Mouse (Mus musculus): ENCODE results near the gene Tmed10.

Gene Tmed10

DNA sequence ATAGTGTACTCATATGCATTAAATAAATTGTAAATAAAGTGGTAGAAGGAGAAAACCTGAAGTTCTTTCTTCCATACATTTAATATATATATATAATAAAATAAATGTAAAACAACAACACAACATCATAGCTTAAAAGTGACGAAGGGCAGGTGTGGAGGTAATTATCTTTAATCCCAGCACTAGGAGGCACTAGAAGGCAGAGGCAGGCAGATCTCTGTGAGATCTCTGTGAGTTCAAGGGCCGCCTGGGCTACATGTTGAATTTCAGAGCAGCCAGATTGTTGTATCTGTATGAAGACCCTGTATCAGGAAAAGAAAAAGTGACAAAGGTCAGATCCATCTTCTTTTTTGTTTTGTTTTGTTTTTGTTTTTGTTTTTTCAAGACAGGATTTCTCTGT, 3.6 kb upstream of the Tmed10 start:
- in situ Hi-C loops (cut with MseI, MboI): loop anchor here (5.0 kb wide), 2 partner anchors 109 to 114 kb away; no protein-coding TSS in a partner anchor

DNA sequence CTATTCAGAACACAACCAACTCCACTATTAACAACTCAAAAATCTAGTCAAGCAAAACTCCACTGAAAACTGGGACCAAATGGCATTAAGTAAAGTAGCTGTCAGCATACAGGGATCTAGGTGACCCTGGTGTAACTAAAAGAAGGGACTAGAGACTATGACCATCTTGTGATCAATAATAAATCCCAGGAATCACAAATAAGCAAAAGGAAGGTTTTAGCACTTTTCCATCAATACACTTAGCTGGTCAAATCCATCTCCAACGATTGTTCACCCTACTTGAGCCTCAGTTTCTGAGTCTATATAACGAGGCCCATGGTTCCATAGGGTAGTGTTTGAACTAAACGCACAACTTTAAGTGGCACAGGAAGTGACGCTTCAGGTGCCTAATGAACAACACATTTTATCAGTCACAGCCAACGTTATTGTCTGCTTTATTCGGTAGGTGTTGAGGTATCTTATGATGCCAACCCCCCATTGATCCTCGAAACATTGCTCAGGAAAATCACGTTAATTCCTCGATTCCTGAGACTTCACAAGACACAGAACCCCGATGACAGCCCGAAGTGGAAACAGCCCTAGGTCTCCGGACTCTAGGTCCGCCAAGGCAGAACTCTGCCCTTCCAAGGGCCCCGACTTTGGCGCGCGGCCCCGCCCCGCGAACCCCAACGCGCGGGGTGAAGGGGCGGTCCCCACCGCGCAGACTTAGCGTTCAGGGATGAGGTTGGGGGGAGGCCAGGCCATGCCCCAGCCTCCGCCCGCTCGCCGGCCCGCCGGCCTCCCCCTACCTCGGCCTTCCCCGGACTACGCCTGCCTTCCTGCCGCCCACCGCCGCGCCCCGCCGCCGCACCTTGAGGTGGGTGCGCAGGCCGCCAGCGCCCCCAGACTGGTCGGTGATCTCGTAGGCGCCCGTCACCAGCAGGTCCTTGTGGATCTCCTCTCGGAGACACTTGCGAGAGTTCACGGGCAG, 771 bp downstream of the Tmed10 start:
- in situ Hi-C loops (cut with MseI, MboI): loop anchor here in 1 of 2 experiments (25.0 kb wide), 1 partner anchor 288 kb away; no protein-coding TSS in a partner anchor

DNA sequence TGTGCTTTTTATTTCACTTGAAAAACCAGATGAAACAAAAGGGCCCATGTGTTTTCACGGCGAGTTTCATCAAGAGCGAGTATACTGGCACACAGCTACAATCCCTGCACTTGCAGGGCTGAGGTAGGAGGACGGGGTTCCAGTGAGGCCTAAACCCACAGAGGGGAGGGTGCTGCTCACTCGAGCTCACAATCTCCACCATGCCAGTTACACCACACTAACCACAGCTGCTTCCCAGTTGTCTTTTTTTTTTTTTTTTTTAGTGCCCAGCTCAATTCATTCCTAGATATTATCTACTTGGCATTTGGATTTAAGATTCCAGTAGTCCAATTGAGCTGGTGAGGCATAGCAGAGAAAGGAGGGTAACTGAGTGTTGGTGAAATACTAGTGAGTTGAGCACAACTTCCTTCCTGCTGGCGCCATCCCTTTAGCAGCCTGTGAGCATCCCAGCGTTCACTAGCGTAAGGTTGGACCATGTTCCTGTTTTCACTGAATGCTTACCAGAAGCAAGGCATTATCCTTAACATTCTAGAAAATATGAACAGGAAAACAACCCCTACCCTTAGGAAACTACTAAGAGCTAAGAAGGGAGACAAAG, 2.5 kb downstream of the Tmed10 start:
- in situ Hi-C loops (cut with MseI, MboI): loop anchor here in 1 of 2 experiments (25.0 kb wide), 1 partner anchor 290 kb away; no protein-coding TSS in a partner anchor

DNA sequence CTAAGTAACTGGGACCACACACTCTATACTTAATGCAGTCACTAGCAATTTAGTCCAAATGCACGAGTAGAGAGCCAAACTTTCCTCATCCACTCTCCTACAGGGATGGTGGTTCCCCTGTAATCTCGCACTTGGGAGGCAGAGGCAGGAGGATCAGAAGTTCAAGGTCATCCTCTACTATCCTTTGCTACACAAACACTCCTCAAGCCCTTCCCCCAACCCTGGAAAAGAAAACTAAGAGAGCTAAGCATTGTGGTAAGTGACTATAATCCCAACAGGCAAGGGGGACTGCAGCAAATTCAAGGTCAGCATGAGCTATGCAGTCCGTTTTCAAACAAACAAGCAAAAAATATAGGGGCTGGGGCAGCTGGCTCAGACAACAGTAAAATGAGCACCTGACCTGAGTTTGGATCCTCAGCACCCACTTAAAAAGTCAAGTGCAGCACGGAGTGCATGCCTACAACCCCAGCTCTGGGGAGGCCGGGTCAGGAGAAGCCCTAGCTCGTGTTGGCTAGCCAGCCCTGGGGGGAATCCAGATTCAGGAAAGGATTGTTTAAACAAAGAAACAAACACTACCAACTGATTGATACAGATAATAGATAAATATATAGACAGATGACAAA, 6.1 kb downstream of the Tmed10 start:
- in situ Hi-C loops (cut with MseI, MboI): loop anchor here in 1 of 2 experiments (25.0 kb wide), 1 partner anchor 294 kb away; no protein-coding TSS in a partner anchor

DNA sequence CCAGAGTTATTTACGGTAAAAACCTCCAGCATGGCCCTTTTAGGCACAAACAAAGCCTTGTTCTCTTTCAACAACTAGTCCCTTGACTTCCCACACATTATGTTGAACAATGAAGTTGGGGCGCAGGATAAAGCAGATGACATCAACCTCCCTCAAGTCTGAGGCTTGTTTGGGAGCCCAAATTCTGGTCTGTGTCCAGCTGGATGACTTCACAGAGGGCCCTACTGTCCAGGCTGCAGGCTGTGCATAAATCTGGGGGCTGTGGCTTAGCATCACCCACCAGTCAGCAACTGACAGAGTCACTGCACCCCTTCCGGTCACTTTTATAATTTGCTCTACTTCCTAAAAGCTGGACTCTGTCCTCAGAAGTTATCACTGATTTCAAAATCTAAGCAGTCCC, 8.4 kb downstream of the Tmed10 start:
- in situ Hi-C loops (cut with MseI, MboI): loop anchor here in 1 of 2 experiments (25.0 kb wide), 1 partner anchor 296 kb away; no protein-coding TSS in a partner anchor

DNA sequence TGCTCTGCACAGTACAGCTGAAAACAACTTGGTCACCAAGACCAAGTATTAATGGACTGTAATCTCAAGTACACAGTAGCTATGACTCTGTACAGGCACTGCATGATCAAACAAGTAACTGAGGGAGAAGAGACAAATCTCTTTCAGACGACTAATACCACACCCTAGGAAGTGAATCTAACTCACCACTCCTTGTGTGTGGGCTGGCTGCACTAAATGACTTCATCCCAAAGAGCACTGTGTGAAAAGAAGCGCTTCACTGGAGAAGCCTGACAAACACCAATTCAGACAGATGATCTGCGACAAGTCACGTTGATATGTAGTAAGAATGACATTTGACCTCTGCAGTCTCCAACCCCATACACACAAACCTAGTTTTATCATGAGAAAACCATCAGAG, 12.1 kb downstream of the Tmed10 start:
- in situ Hi-C loops (cut with MseI, MboI): loop anchor here in 1 of 2 experiments (25.0 kb wide), 1 partner anchor 300 kb away; no protein-coding TSS in a partner anchor

DNA sequence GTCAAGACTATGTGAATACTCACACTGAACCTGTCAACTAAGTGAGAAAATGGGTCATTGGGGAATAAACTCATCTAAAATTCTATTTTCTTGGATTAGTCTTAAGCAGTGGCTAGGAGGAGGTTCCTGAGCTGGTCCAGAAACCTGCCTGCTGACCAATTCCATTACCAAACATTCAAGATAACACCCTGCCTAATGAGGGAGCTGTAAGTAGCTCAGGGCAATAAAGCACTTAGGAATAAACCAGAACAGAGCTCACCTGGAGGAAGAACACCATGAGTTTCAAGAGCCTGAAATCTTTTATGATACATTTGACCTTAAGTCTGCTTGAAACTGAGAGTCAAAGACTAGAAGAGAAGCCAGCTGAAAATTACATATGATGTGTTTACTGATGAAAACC, 13.1 kb downstream of the Tmed10 start:
- in situ Hi-C loops (cut with MseI, MboI): loop anchor here in 1 of 2 experiments (25.0 kb wide), 1 partner anchor 301 kb away; no protein-coding TSS in a partner anchor

DNA sequence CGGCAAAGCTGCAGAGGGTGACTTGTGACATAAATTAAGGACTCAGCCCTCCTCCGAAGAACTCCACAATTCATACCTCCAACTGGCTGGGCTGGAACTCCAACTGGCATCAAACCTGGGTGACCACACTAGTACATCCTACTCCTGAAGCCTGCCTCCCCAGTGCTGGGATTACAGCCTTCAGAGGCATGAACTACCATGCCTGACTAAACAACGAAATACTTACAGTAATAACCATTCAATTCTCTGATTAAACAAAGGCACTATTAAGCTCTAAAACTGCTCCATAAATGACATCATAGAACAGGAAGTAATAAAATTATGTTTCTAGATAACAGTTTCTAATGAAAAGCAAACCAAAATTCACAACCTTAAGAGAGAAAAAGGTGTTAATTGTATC, 13.5 kb downstream of the Tmed10 start:
- in situ Hi-C loops (cut with MseI, MboI): loop anchor here in 1 of 2 experiments (25.0 kb wide), 1 partner anchor 301 kb away; no protein-coding TSS in a partner anchor

DNA sequence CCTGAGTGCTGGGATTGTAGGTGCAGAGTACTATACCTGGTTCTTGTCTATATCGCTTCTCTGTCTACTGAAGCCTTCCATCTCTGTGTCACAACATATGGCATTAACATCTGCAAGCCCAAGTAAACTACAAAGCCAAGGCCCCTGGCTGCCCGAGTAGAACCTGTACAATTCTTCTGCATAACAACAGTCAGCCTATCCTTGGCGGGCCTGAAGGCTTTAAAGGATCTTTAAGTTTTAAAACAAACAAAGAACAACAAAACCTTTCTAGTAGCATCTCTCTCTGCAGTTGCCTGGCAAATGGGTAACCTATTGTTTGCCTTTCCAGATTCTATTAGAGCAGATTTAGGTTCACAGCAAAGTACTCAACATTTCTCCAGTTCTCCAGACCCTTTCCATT, 20.6 kb downstream of the Tmed10 start:
- in situ Hi-C loops (cut with MseI, MboI): loop anchor here in 1 of 2 experiments (25.0 kb wide), 1 partner anchor 308 kb away; no protein-coding TSS in a partner anchor

DNA sequence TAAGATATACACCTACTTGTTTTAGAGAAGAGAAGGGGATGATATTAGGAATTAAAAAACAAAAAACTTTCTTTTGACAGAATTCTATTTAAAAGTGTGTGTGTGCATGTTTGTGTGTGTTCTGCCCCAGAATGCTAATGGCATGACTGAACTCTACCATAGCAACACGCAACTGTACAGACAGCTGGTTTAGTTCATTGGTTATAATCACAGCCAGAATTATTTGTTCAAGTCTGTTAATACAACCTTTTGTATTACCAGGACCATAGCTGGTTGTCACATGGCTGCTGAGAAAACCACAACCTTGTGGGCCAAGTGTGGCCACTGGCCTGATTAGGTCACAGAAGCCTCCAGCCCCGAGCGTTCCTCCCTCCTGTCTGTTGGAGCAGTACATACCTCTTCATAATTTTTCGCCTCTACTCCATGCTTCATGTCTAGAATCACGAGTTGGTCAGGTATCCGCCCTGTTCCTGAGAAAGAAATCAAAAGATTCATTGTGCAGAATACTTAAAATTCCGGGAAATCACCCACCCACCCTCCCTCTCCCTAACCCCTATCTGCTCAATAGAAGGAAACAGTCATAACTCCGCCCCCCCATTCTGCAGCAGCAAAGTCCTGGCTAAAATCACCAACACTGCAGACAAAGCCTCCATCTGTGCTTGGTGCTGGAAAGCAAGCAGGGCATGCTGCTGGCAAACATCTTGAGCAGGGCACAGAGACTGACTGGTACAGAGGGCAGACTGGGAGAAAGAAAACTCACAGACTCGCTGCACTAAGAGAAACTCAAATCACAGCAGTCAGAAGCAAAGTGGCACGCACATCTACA, 24.0 kb downstream of the Tmed10 start:
- in situ Hi-C loops (cut with MseI, MboI): loop anchor here in 1 of 2 experiments (25.0 kb wide), 1 partner anchor 312 kb away; no protein-coding TSS in a partner anchor

DNA sequence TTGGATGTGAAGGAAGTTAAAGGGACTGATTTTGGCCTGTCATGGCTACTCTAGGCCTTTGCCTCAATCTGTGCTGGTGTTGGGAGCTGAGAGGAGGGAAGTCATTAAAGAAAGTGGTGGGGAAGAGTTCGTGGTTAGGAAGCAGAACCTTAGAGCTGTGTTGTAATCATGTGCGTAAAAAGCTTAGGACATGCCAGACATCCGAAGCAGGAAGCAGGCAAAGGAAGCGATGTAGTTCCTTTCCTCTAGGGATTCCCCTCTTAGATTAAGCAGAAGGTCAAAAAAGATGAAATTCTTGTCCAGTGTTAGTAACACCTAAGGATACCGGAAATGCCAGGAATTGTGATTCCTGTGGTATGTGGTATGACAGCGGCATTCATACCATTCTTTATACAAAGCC, 26.3 kb downstream of the Tmed10 start:
- in situ Hi-C loops (cut with MseI, MboI): loop anchor here in 1 of 2 experiments (10.0 kb wide), 1 partner anchor 146 kb away; no protein-coding TSS in a partner anchor

DNA sequence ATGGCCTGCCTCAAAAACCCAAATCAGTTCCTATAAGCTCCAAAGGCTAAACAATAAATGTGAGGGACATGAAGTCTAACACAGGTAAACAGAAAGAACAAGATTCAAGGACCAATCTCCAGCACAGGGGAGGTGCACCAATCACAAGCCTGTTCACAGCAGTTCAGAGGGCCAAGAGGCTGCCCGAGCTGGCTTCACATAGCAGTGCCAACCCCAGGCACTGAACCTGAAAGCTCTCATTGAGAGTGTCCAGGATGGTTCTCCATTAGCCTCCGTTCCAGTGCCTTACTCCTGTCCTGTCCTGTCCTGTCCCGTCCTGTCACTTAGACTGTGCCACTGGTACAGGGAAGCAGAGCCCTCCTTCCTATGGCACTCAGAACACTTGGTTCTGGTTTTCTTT, 27.5 kb downstream of the Tmed10 start:
- in situ Hi-C loops (cut with MseI, MboI): loop anchor here in 1 of 2 experiments (10.0 kb wide), 1 partner anchor 148 kb away; no protein-coding TSS in a partner anchor

DNA sequence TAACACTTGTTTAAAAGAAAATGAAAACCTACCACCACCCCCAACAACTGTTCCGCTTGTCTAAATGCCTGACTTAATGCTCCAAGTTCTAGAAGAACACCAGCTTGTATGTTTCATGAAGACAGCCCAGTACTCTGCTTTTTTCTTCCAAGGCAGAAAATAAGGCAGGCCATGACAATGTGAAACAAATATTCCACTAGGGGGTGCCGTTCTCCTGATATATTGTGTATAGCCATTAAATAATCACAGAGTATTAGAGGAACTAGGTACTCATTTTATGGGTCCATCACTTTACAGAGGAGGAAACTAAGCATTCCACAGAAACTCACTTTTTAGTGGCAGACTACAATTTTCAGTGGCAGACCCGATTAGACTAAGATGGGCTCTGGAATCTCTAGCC, 28.3 kb downstream of the Tmed10 start:
- in situ Hi-C loops (cut with MseI, MboI): loop anchor here in 1 of 2 experiments (10.0 kb wide), 1 partner anchor 148 kb away; no protein-coding TSS in a partner anchor

DNA sequence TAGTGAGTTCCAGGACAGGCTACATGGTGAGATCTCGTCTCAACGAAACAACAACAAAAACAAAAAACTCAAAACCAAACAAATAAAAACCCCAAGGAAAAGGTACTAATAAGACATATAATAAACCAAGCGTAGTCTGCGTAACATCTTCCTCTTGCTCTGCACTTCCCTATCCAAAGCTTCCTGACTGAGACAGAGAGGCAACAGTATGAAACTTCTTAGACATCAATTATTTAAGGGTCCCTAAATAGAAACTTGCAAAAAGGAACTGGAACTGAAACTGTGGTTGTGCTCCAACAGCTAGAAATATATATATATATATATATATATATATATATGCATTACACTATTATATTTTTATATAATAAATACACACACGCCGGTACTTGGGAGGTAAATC, 29.1 kb downstream of the Tmed10 start:
- in situ Hi-C loops (cut with MseI, MboI): loop anchor here in 1 of 2 experiments (10.0 kb wide), 1 partner anchor 149 kb away; no protein-coding TSS in a partner anchor

DNA sequence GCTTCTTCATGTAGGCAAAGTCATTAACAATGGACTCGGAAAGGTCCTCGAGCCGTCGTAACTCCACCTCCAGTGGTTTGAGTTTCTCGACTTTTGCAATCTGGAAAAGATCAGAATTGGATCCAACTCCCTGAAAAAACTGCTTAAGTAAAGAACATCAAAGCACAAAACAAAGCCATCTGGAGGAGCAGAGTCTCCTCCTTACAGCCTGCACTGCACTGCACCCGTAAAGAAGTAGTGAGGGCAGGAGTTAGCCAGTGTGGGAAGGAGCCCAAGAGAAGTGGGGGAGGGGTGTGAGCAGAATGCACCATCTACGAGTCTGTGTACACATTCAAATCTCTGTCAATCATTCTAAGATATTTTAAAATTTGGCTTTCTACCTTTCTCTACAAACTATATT, 30.4 kb downstream of the Tmed10 start:
- in situ Hi-C loops (cut with MseI, MboI): loop anchor here in 1 of 2 experiments (10.0 kb wide), 1 partner anchor 151 kb away; no protein-coding TSS in a partner anchor

DNA sequence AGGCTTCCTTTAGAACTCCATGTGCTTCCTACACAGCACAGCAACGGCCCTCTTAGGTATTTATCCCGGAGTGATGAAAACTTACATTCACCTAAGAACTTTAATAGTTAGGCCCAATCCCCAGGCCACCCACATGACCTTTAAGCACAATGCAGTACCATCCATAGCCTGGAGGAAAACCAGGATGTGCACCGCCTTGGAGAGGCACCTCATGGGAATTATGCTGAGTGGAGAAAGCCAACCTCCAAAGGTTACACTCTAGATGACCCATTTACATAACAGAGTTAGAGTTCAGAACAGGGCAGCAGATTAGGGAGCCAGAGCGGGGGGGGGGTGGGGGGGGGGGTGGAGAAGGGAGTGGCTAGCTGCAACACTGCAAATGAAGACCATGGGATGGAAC, 32.3 kb downstream of the Tmed10 start:
- in situ Hi-C loops (cut with MseI, MboI): loop anchor here in 1 of 2 experiments (10.0 kb wide), 1 partner anchor 152 kb away; no protein-coding TSS in a partner anchor

DNA sequence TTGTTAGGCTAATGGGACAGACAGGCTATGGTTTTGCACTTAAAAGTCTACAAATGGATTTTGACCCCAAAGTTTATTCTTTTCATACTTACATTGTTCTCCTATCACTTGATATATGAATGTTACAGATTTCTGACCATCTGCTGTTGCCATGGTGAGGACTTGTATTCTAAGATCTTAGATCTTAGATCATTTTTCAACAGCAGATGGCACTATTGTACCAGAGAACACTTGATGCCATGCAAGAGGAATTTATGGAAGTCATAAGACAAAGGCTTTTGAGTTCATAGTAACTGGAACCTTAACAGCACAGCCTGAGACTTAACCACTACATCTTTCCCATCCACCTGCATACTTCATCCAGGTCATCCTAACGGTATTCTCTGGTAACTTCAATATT, 33.5 kb downstream of the Tmed10 start:
- in situ Hi-C loops (cut with MseI, MboI): loop anchor here in 1 of 2 experiments (10.0 kb wide), 1 partner anchor 154 kb away; no protein-coding TSS in a partner anchor

DNA sequence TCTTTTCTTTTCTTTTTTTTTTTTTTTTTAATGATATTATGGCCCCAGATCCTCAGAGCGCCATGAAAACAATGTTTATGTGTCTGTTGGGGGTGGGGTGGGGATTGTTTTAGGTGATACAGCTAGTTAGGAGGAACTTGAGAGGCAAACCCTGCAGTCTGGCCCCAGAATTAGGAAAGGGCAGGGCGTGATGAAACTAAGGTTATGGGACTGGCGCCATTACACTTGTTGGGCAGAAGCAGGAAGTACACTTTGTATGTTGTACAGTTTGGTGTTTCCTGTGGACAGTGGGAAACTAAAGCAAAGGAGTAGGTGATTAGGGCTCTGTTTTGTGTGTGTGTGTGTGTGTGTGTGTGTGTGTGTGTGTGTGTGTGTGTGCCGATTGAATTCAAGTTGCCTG, 34.7 kb downstream of the Tmed10 start:
- in situ Hi-C loops (cut with MseI, MboI): loop anchor here in 1 of 2 experiments (10.0 kb wide), 1 partner anchor 155 kb away; no protein-coding TSS in a partner anchor

DNA sequence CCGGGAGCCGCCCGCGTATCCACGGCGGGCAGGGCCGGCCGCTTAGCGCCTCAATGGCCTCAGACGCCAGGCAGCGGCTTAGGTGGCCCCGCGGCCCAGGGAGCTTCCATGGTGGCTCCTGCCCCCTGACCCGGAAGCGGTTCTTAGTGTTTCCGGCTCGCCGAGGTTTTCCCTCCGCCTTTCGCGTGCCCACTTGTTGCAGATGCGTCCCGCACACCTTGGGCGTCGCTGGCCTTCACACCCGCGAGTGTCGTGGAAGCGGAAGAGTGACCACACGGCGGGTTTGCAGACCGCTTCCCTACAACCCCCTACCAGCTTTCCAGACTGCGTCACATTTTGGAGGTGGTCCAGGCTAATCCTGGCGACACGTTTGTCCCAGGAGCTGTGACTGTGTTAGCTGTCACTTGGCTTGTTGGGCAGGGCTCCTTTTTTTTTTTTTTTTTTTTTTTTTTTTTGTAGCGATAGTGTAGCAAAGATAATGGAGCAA, 35.4 kb downstream of the Tmed10 start, which contains the start of gene Nek9:
Nek9 (minus strand) TSS at position 120 of the 487 bp plus-strand sequence.
- in situ Hi-C loops (cut with MseI, MboI): no loop called here

DNA sequence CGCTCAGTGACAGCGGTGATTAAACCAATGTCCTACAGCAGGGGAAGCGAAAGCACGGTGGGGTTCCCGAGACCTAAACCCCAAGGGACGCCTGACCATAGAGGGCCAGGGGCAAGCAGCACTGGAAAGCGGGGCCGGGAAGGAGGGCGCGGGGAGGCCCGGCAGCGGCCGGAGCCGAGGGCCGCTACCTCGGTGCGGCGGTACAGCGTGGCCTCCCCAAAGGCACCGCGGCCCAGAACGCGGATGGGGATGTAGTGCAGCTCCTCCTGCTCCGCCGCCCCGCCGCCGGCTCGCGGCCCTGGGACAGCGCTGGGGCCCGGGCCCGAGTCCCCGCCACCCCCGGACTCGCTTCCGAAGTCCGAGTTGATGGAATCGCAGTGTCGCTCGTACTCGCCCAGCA, 35.8 kb downstream of the Tmed10 start:
- in situ Hi-C loops (cut with MseI, MboI): no loop called here

All from mouse trophoblast stem cell (cell line).